Mouse (Mus musculus) myocyte (in vitro differentiated cells): ENCODE data around the gene Ccl12. TPM values are rescaled to one million over a fixed set of nuclear protein-coding genes. Genes with fewer than 3 reads are reported as not detected.
A peak's percentile ranks its signal among the peaks of the same experiment; 100 is the strongest.

Source experiments
- H3K27me3 ChIP-seq: one replicate; pipeline ENCODE4 v1.6.1; 2011; ENCODE audit not compliant: control insufficient read depth, insufficient read depth, insufficient read length
- H3K36me3 ChIP-seq: one replicate; pipeline ENCODE4 v1.6.1; 2011; ENCODE audit not compliant: control insufficient read depth, insufficient read depth
- H3K4me2 ChIP-seq: one replicate; pipeline ENCODE4 v1.6.1; 2011; ENCODE audit warnings: low read depth, control low read depth
- H3K4me3 ChIP-seq: one replicate; pipeline ENCODE4 v1.5.1; 2011; ENCODE audit warnings: mild to moderate bottlenecking, control low read depth, moderate library complexity
- H3K79me2 ChIP-seq: one replicate; pipeline ENCODE4 v1.6.1; 2011; ENCODE audit not compliant: control insufficient read depth, insufficient read depth
- H3ac ChIP-seq: one replicate; pipeline ENCODE4 v1.6.1; 2011; ENCODE audit not compliant: control insufficient read depth, insufficient read length
- CEBPB ChIP-seq: IDR thresholded peaks from 2 replicates; pipeline ENCODE4 v1.6.1; 2011; ENCODE audit warnings: mild to moderate bottlenecking, moderate library complexity; ENCODE audit not compliant: poor library complexity, insufficient read depth, severe bottlenecking
- E2F4 ChIP-seq: IDR thresholded peaks from one replicate; pipeline ENCODE4 v1.6.1; 2011; ENCODE audit warnings: mild to moderate bottlenecking, control low read depth, moderate library complexity; ENCODE audit not compliant: insufficient read depth
- MAX ChIP-seq: IDR thresholded peaks from one replicate; pipeline ENCODE4 v1.6.1; 2011; ENCODE audit warnings: low read depth, mild to moderate bottlenecking, control low read depth
- MYOD1 ChIP-seq, 3 experiments: IDR thresholded peaks; one replicate each; pipeline ENCODE4 v1.6.1; 2011; ENCODE audit warnings: control low read depth in 2 of 3, low read depth in 2 of 3, mild to moderate bottlenecking in 2 of 3, moderate library complexity in 1 of 3; ENCODE audit not compliant: insufficient read length in 2 of 3, control insufficient read depth in 1 of 3
- MYOG ChIP-seq, 3 experiments: IDR thresholded peaks; one replicate each; pipeline ENCODE4 v1.6.1; 2011; ENCODE audit warnings: control low read depth in 2 of 3, low read depth in 2 of 3, mild to moderate bottlenecking in 2 of 3; ENCODE audit not compliant: insufficient read length in 2 of 3, control insufficient read depth in 1 of 3, insufficient read depth in 1 of 3
- POLR2A ChIP-seq: IDR thresholded peaks from one replicate; pipeline ENCODE4 v1.6.1; 2011; ENCODE audit warnings: low read depth, mild to moderate bottlenecking, control low read depth, moderate library complexity; ENCODE audit not compliant: insufficient read length
- POLR2AphosphoS2 ChIP-seq: IDR thresholded peaks from one replicate; pipeline ENCODE4 v1.6.1; 2011; ENCODE audit warnings: low read depth, control low read depth; ENCODE audit not compliant: insufficient read length
- REST ChIP-seq: IDR thresholded peaks from one replicate; pipeline ENCODE4 v1.6.1; 2011; ENCODE audit warnings: mild to moderate bottlenecking, control low read depth, moderate library complexity; ENCODE audit not compliant: insufficient read depth, insufficient read length
- SRF ChIP-seq: IDR thresholded peaks from one replicate; pipeline ENCODE4 v1.6.1; 2011; ENCODE audit warnings: low read depth; ENCODE audit not compliant: control insufficient read depth, insufficient read length
- TCF12 ChIP-seq: IDR thresholded peaks from one replicate; pipeline ENCODE4 v1.6.1; 2011; ENCODE audit warnings: mild to moderate bottlenecking, control low read depth; ENCODE audit not compliant: poor library complexity, insufficient read depth, severe bottlenecking
- TCF3 ChIP-seq: IDR thresholded peaks from one replicate; pipeline ENCODE4 v1.6.1; 2011; ENCODE audit warnings: low read depth, control low read depth; ENCODE audit not compliant: insufficient read length
- USF1 ChIP-seq: IDR thresholded peaks from one replicate; pipeline ENCODE4 v1.6.1; 2011; ENCODE audit warnings: low read depth, mild to moderate bottlenecking, control low read depth, moderate library complexity
- polyA plus RNA-seq: library from polyadenylated mRNA; unstranded; fragments of >200 nt; fragmentation: generic; extraction: Trizol; gene quantifications from one replicate; pipeline ENCODE4 v1.2.1, GENCODE M21; 2012; ENCODE audit warnings: missing spikeins

The Ccl12 gene
- polyA plus RNA-seq, 1 experiment, result not detected

GRCm38 (mm10) chr11:82077031-82077430 is 24.6 kb upstream of the Ccl12 start:
- H3K36me3 ChIP-seq, result no peaks in the 10 kb centered on the region
- no peaks in the 10 kb centered on the region for H3K27me3 ChIP-seq
- no peak overlapping the region for H3ac ChIP-seq
- H3K79me2 ChIP-seq, result no peaks in the 10 kb centered on the region
- no peak overlapping the region for H3K4me3 ChIP-seq
- H3K4me2 ChIP-seq, result no peak overlapping the region
- no peak for TF ChIP-seq TCF3
- TF ChIP-seq MYOD1 (IDR thresholded peaks at IDR 0.05; ENCODE audit: control insufficient read depth in 1 of 3, insufficient read length in 2 of 3, low read depth in 2 of 3), result no peak
- TF ChIP-seq TCF12, result no peak
- TF ChIP-seq MYOG (IDR thresholded peaks at IDR 0.05; ENCODE audit: control insufficient read depth in 1 of 3, insufficient read depth in 1 of 3, insufficient read length in 2 of 3, low read depth in 2 of 3), result no peak
- TF ChIP-seq REST, result no peak
- TF ChIP-seq POLR2A, result no peak
- no peak for TF ChIP-seq CEBPB
- TF ChIP-seq E2F4, result no peak
- TF ChIP-seq MAX, result no peak
- no peak for TF ChIP-seq SRF
- no peak for TF ChIP-seq USF1
- TF ChIP-seq POLR2AphosphoS2, result no peak

GRCm38 (mm10) chr11:82078136-82078730 is 23.4 kb upstream of the Ccl12 start:
- no peak for TF ChIP-seq POLR2A
- TF ChIP-seq E2F4, result no peak
- Histone ChIP-seq H3ac (no peak overlapping the region), H3K36me3 (no peaks in the 10 kb centered on the region), H3K27me3 (no peaks in the 10 kb centered on the region), H3K79me2 (no peaks in the 10 kb centered on the region), H3K4me2 (no peak overlapping the region), H3K4me3 (no peak overlapping the region)

GRCm38 (mm10) chr11:82080865-82081264 is 20.8 kb upstream of the Ccl12 start:
- Histone ChIP-seq H3K27me3 (no peaks in the 10 kb centered on the region), H3K4me3 (no peak overlapping the region), H3K4me2 (no peak overlapping the region), H3K36me3 (no peaks in the 10 kb centered on the region), H3ac (no peak overlapping the region), H3K79me2 (no peaks in the 10 kb centered on the region)
- no peak for TF ChIP-seq MAX
- peak; percentile 66; the same call in 1 of the 2 replicates for TF ChIP-seq CEBPB
- TF ChIP-seq E2F4, result no peak
- TF ChIP-seq MYOD1 (IDR thresholded peaks at IDR 0.05; ENCODE audit: control insufficient read depth in 1 of 3, insufficient read length in 2 of 3, low read depth in 2 of 3), result no peak
- TF ChIP-seq MYOG (IDR thresholded peaks at IDR 0.05; ENCODE audit: control insufficient read depth in 1 of 3, insufficient read depth in 1 of 3, insufficient read length in 2 of 3, low read depth in 2 of 3), result no peak
- no peak for TF ChIP-seq SRF
- no peak for TF ChIP-seq USF1
- no peak for TF ChIP-seq REST

GRCm38 (mm10) chr11:82084360-82084759 is 17.3 kb upstream of the Ccl12 start:
- no peak for TF ChIP-seq USF1
- no peak for TF ChIP-seq SRF
- no peak for TF ChIP-seq TCF3
- no peak for TF ChIP-seq MYOD1 (IDR thresholded peaks at IDR 0.05; ENCODE audit: control insufficient read depth in 1 of 3, insufficient read length in 2 of 3, low read depth in 2 of 3)
- no peak for TF ChIP-seq POLR2A
- no peak for TF ChIP-seq MAX
- Histone ChIP-seq H3K4me3 (no peak overlapping the region), H3K36me3 (no peaks in the 10 kb centered on the region), H3K4me2 (no peak overlapping the region), H3ac (no peak overlapping the region), H3K79me2 (no peaks in the 10 kb centered on the region), H3K27me3 (no peaks in the 10 kb centered on the region)

- H3K4me3 ChIP-seq, result no peak overlapping the region
- H3K4me2 ChIP-seq, result no peak overlapping the region
- H3K36me3 ChIP-seq, result no peaks in the 10 kb centered on the region
- no peak overlapping the region for H3ac ChIP-seq
- no peaks in the 10 kb centered on the region for H3K27me3 ChIP-seq
- TF ChIP-seq CEBPB, result no peak
- TF ChIP-seq MYOG (IDR thresholded peaks at IDR 0.05; ENCODE audit: control insufficient read depth in 1 of 3, insufficient read depth in 1 of 3, insufficient read length in 2 of 3, low read depth in 2 of 3), result no peak
- no peak for TF ChIP-seq MYOD1 (IDR thresholded peaks at IDR 0.05; ENCODE audit: control insufficient read depth in 1 of 3, insufficient read length in 2 of 3, low read depth in 2 of 3)
- TF ChIP-seq MAX, result no peak
- no peak for TF ChIP-seq TCF12
- no peak for TF ChIP-seq E2F4
- no peak for TF ChIP-seq USF1
- TF ChIP-seq SRF, result no peak
- no peak for TF ChIP-seq REST
- no peak for TF ChIP-seq POLR2AphosphoS2
- TF ChIP-seq POLR2A, result no peak
- TF ChIP-seq TCF3, result no peak
- no peaks in the 10 kb centered on the region for H3K79me2 ChIP-seq
Observed at GRCm38 (mm10) chr11:82099511-82100323, 1.9 kb upstream of the Ccl12 start.
